Comparison of ENCODE assay signal across 7 mouse cellular contexts in the genomic region with DNA sequence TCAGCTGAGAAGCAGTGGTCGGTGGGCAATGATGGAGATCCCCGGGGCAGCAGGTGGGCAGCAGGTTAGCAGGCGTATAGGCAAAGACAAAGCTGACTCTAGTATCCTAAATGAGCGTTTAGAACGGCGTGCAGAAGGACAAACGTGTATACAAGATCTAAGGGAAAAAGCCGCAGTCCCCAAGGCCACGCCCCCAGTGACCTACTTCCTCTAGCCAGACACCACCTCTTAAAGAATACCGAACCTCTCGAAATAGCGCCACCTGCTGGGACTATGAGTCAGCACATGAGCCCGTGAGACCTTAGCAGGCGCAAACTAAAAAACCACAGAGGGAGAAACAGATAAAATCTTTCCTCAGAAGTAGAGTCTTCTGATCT. TPM values are rescaled to one million over a fixed set of nuclear protein-coding genes. Genes with fewer than 3 reads are reported as not detected.
DNase-seq lines count a peak whose midpoint lies in the region; ATAC-seq lines count a peak whose summit lies in the region.

No protein-coding gene starts in this region.

- H3K9me3 ChIP-seq in intestine, embryonic 16.5 days (ENCODE audit: control insufficient read depth, low read length): no peaks in the 10 kb centered on the region
- H3K9me3 ChIP-seq in midbrain, embryonic 11.5 days (ENCODE audit: control insufficient read depth, low read length): no peaks in the 10 kb centered on the region

- H3K9ac ChIP-seq in intestine, embryonic 16.5 days (ENCODE audit: low read depth, low read length): peak overlapping the region; percentile 64
- H3K9ac ChIP-seq in midbrain, embryonic 11.5 days (ENCODE audit: low read length): peak overlapping the region; percentile 17; the same call in 1 of the 2 replicates

- H3K27me3 ChIP-seq in intestine, embryonic 16.5 days (replicated peaks; ENCODE audit: control insufficient read depth, insufficient read depth, low read length): no peaks in the 10 kb centered on the region
- H3K27me3 ChIP-seq in midbrain, embryonic 11.5 days (ENCODE audit: control insufficient read depth, insufficient read depth, low read length): no peaks in the 10 kb centered on the region; the same call in 1 of the 2 replicates

- peak; percentile 89 for ATAC-seq in intestine, embryonic 16.5 days
- ATAC-seq in midbrain, embryonic 11.5 days (ENCODE audit: low FRiP score): peak; percentile 84

- H3K4me3 ChIP-seq in intestine, embryonic 16.5 days (ENCODE audit: low read length): peak overlapping the region; percentile 63
- H3K4me3 ChIP-seq in midbrain, embryonic 11.5 days (ENCODE audit: low read depth, low read length): peak overlapping the region; percentile 37

- intact Hi-C loops in gastrocnemius, postnatal 36 days (cut with DNase I): loop anchor here (2.0 kb wide), 1 partner anchor 36 kb away; no protein-coding TSS in a partner anchor
- intact Hi-C loops in left cerebral cortex, postnatal 36 days (cut with DNase I): loop anchor here (1.0 kb wide), 1 partner anchor 36 kb away; no protein-coding TSS in a partner anchor

- peak; percentile 84 to 90 for DNase-seq in adrenal gland, adult 18-20 months (ENCODE audit: low spot score in 2 of 2)
- peak; percentile 97 for DNase-seq in embryo, embryonic 11 days
- DNase-seq in gastrocnemius, postnatal 36 days: peak; percentile 76 to 85
- peak; percentile 88 to 90 for DNase-seq in left cerebral cortex, postnatal 36 days (ENCODE audit: low spot score in 2 of 2)
- peak; percentile 98 for DNase-seq in midbrain, embryonic 11.5 days (ENCODE audit: low spot score, missing footprints)
- peak; percentile 86 for DNase-seq in skeletal muscle tissue, adult 2 months (ENCODE audit: low read depth, low spot score)

- peaks cover 9% of the 10 kb centered on the region; the same call in 1 of the 2 replicates for H3K4me1 ChIP-seq in intestine, embryonic 16.5 days (ENCODE audit: control insufficient read depth, insufficient read depth, low read length)
- H3K4me1 ChIP-seq in midbrain, embryonic 11.5 days (ENCODE audit: control insufficient read depth, insufficient read depth, low read length): peaks cover 5% of the 10 kb centered on the region

- under 1% methylated on average over 14 of the region's 14 CpGs for WGBS in intestine, embryonic 16.5 days
- WGBS in midbrain, embryonic 11.5 days: under 1% methylated on average over 14 of the region's 14 CpGs

- peak overlapping the region; percentile 19; the same call in 1 of the 2 replicates for H3K27ac ChIP-seq in intestine, embryonic 16.5 days (ENCODE audit: low read length)
- no peak overlapping the region for H3K27ac ChIP-seq in midbrain, embryonic 11.5 days (ENCODE audit: low read depth, low read length)

- peak overlapping the region; percentile 97 for H3K4me2 ChIP-seq in intestine, embryonic 16.5 days (ENCODE audit: low read depth, low read length)
- H3K4me2 ChIP-seq in midbrain, embryonic 11.5 days: peak overlapping the region; percentile 88

- no peaks in the 10 kb centered on the region for H3K36me3 ChIP-seq in intestine, embryonic 16.5 days (ENCODE audit: control insufficient read depth, insufficient read depth, low read length)
- no peaks in the 10 kb centered on the region for H3K36me3 ChIP-seq in midbrain, embryonic 11.5 days (ENCODE audit: control insufficient read depth, insufficient read depth, low read length)

RNA-seq across cellular contexts. Expression of a gene that starts 0.9 kb away (rescaled TPM):
- under 1 TPM; 0.64 to 0.93 TPM for total RNA-seq in adrenal gland, adult 18-20 months (2021)
- total RNA-seq in gastrocnemius, postnatal 36 days (2021): under 1 TPM; 0.02 to 0.05 TPM
- 0.13 and 0.23 TPM in 2 replicates for polyA plus RNA-seq in intestine, embryonic 16.5 days (2015; fragmentation: Nextera tagmentation; extraction: Ambion mirVana)
- 1 to 10 TPM; 1.9 to 5.3 TPM for total RNA-seq in left cerebral cortex, postnatal 36 days (2021)
- 0.32 and 0.37 TPM in 2 replicates for polyA plus RNA-seq in midbrain, embryonic 11.5 days (2014; fragmentation: Nextera tagmentation; extraction: Ambion mirVana)
